Mouse (Mus musculus) thymus, adult 2 months (tissue): ENCODE measurements around the gene Tmem62. TPM values are rescaled to one million over a fixed set of nuclear protein-coding genes. Genes with fewer than 3 reads are reported as not detected.
A peak's percentile ranks its signal among the peaks of the same experiment; 100 is the strongest.

Experiments
- DNase-seq: peaks from one replicate; pipeline ENCODE4 v3.0.0; 2021
- H3K27ac ChIP-seq: fragments of 200-500 bp; 2 replicates; pipeline ENCODE4 v1.5.1; 2012; ENCODE audit warnings: low read length, control low read depth; ENCODE audit not compliant: control insufficient read depth, insufficient read depth
- H3K27me3 ChIP-seq: fragments of 200-500 bp; 2 replicates; pipeline ENCODE4 v1.6.1; 2012; ENCODE audit warnings: mild to moderate bottlenecking, low read length, moderate library complexity, mixed read lengths; ENCODE audit not compliant: control insufficient read depth, insufficient read depth
- H3K36me3 ChIP-seq: fragments of 200-500 bp; 2 replicates; pipeline ENCODE4 v1.6.1; 2012; ENCODE audit warnings: mild to moderate bottlenecking, low read length, moderate library complexity; ENCODE audit not compliant: control insufficient read depth, insufficient read depth
- H3K4me1 ChIP-seq: fragments of 200-500 bp; replicated peaks from 2 replicates; pipeline ENCODE4 v1.6.1; 2012; ENCODE audit warnings: low read length; ENCODE audit not compliant: control insufficient read depth, insufficient read depth
- H3K4me3 ChIP-seq: fragments of 200-500 bp; 2 replicates; pipeline ENCODE4 v1.5.1; 2012; ENCODE audit warnings: mild to moderate bottlenecking, low read length, control low read depth, moderate library complexity; ENCODE audit not compliant: control insufficient read depth, insufficient read depth
- CTCF ChIP-seq: fragments of 200-500 bp; IDR thresholded peaks from 2 replicates; pipeline ENCODE4 v1.5.1; 2012; ENCODE audit warnings: mild to moderate bottlenecking, control low read depth, low read length, moderate library complexity, borderline replicate concordance; ENCODE audit not compliant: control insufficient read depth, poor library complexity, insufficient read depth; ENCODE audit errors: extremely low read depth
- POLR2A ChIP-seq: fragments of 200-500 bp; IDR thresholded peaks from 2 replicates; pipeline ENCODE4 v1.6.1; 2012; ENCODE audit warnings: mild to moderate bottlenecking, low read length, control low read depth, moderate library complexity; ENCODE audit not compliant: control insufficient read depth, poor library complexity, insufficient read depth; ENCODE audit errors: extremely low read depth
- WGBS: fragments of 180-500 bp; shearing (Covaris S2); methylation state at CpG from one replicate; pipeline ENCODE4 v1.1.7; 2018; 5-methylcytosine and 5-hydroxymethylcytosine counted together
- polyA plus RNA-seq: library from polyadenylated mRNA; depleted of rRNA; stranded (reverse); fragments of >200 nt; gene quantifications from 2 replicates; pipeline ENCODE4 v1.2.3, GENCODE M21; 2012

Gene Tmem62
- polyA plus RNA-seq, 1 experiment: 8.8 TPM

DNA sequence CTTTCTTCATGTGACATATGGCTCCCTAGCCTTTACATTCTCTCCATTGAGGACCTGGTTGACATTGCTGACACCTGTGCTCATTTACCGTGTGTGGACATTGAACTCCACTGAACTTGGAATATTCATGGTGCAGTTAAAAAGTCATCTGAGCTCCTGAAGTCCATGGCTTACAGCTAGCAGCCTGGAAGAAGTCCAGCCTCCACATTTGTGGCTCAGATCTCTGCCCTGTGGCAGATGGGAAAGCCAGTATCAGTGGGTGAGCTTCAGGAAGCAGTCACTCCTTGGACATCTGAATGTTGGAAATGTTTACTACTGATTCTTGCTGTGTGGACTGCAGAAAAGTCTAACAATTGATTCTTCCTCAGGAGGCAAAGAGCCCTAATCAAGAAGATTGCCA lies 30.2 kb downstream of the Tmem62 start:
- H3K36me3 ChIP-seq: no peaks in the 10 kb centered on the region; the same call in 1 of the 2 replicates
- DNase-seq: no peak
- H3K4me1 ChIP-seq: peaks cover 2% of the 10 kb centered on the region; the same call in 1 of the 2 replicates
- no peaks in the 10 kb centered on the region for H3K27me3 ChIP-seq
- TF ChIP-seq CTCF: no peak
- TF ChIP-seq POLR2A: no peak
- 91% methylated on average over 1 of the region's 1 CpGs for WGBS
- H3K4me3 ChIP-seq: no peak overlapping the region
- no peak overlapping the region for H3K27ac ChIP-seq

GRCm38 (mm10) chr2:121007925-121008663 lies 31.3 kb downstream of the Tmem62 start, which contains the start of gene Ccndbp1:
Gene Ccndbp1 (plus strand): TSS chr2:121008403.
- peak; percentile 88 for DNase-seq
- 4% methylated on average over 34 of the region's 34 CpGs for WGBS
- TF ChIP-seq CTCF: no peak
- TF ChIP-seq POLR2A: peak; percentile 54; the same call in 1 of the 2 replicates
- H3K36me3 ChIP-seq: peaks cover 7% of the 10 kb centered on the region
- H3K27ac ChIP-seq: peak within 1 kb of the TSS; percentile 15; the same call in 1 of the 2 replicates
- peak within 1 kb of the TSS; percentile 76 for H3K4me3 ChIP-seq
- peaks cover 2% of the 10 kb centered on the region; the same call in 1 of the 2 replicates for H3K4me1 ChIP-seq
- H3K27me3 ChIP-seq: no peaks in the 10 kb centered on the region

DNA sequence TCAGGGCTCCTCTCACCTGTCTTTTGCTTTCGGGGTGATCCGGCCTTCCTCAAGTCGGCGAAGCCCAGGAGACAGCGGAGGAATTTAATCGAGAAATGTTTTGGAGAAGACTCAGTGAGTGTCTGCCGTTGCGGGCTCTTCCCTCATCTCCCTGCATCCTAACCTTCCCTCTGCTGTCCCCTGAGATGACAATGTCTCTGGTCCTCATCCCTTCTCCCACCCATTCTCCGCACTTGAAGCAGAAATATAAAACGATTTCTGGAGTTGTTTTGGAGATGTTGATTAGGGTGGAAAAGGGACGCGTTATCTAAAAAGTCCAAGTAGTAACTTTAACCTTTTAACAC lies 31.8 kb downstream of the Tmem62 start:
- no peak for TF ChIP-seq POLR2A
- no peak for TF ChIP-seq CTCF
- Histone ChIP-seq H3K4me3 (peak overlapping the region; percentile 76), H3K27me3 (no peaks in the 10 kb centered on the region), H3K4me1 (peaks cover 2% of the 10 kb centered on the region; the same call in 1 of the 2 replicates), H3K27ac (peak overlapping the region; percentile 15; the same call in 1 of the 2 replicates), H3K36me3 (peaks cover 11% of the 10 kb centered on the region)
- WGBS: under 1% methylated on average over 12 of the region's 12 CpGs
- no peak for DNase-seq

DNA sequence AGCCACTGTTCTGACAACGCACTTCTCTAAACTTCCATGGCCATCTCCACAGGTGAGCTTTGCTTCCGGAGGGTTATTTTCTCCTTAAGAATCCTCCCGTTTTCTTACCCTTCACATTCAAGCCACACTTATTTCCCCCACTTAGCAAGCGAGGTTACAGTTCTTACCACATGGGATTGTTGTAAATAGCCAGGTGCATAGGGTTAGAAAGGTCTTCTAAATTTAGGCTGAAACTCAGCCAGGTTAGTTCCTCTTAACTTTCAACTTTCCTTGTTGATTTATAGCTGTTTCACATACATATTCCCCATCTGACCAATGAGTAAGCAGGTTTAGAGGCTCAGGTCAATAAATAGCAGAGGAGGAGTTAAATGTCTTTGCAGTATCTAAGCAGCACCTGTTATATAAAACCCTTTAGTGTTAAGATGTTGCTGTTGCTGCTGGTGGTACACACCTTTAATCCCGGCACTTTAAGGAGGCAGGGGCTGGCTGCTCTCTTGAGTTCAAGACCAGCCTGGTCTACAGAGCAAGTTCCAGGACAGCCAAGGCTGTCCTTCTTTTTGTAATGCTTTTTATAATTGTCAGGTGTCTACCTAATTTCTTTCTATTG lies 32.4 kb downstream of the Tmem62 start:
- H3K36me3 ChIP-seq: peaks cover 16% of the 10 kb centered on the region
- TF ChIP-seq CTCF (no peak), POLR2A (no peak)
- peak overlapping the region; percentile 76 for H3K4me3 ChIP-seq
- WGBS: 16% methylated on average over 5 of the region's 5 CpGs
- DNase-seq: no peak
- H3K27me3 ChIP-seq: no peaks in the 10 kb centered on the region
- peaks cover 2% of the 10 kb centered on the region; the same call in 1 of the 2 replicates for H3K4me1 ChIP-seq
- H3K27ac ChIP-seq: no peak overlapping the region; the same call in 1 of the 2 replicates

- Histone ChIP-seq H3K27me3 (no peaks in the 10 kb centered on the region), H3K4me3 (no peak overlapping the region), H3K27ac (no peak overlapping the region), H3K36me3 (peaks cover 45% of the 10 kb centered on the region), H3K4me1 (peaks cover 2% of the 10 kb centered on the region; the same call in 1 of the 2 replicates)
- no peak for DNase-seq
- no peak for TF ChIP-seq CTCF
- no peak for TF ChIP-seq POLR2A
- 97% methylated on average over 9 of the region's 9 CpGs for WGBS
These were observed 35.9 kb downstream of the Tmem62 start for GRCm38 (mm10) chr2:121012676-121013075.

DNA sequence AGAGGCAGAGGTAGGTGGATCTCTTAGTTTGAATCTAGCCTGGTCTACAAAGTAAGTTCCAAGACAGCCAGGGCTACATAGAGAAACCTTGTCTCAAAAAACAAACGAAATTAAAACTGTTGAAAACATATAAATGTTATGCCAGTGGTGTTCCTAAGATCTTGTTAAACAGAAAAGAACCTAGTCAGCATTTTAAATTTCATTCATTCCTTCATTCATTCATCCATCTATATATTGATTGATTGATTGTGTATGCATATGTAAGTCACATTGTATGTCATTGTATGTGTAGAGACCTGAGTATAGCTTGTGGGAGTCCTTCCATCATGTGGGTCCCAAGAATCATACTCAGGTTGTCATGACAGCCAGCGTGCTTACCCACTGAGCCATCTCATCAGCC lies 38.7 kb downstream of the Tmem62 start:
- TF ChIP-seq CTCF (no peak), POLR2A (no peak)
- Histone ChIP-seq H3K36me3 (peaks cover 50% of the 10 kb centered on the region), H3K27ac (no peak overlapping the region), H3K27me3 (no peaks in the 10 kb centered on the region), H3K4me3 (no peak overlapping the region), H3K4me1 (no peaks in the 10 kb centered on the region)
- no peak for DNase-seq
- WGBS: 93% methylated on average over 2 of the region's 2 CpGs
